Mouse (Mus musculus) lung, embryonic 15.5 days (tissue): ENCODE data around the gene Dock4. TPM values are rescaled to one million over a fixed set of nuclear protein-coding genes. Genes with fewer than 3 reads are reported as not detected.

Experiments used
- ATAC-seq: fragments of 200-750 bp; cut with Nextera tagmentation; 2 replicates; pipeline ENCODE4 v1.8.0; 2017; ENCODE audit warnings: moderate number of reproducible peaks, borderline replicate concordance; ENCODE audit not compliant: low FRiP score, low TSS enrichment; ENCODE audit errors: extremely low read depth
- H3K27ac ChIP-seq: fragments of 300-500 bp; sonication (generic); 2 replicates; pipeline ENCODE4 v1.5.1; 2015; ENCODE audit warnings: moderate library complexity, mild to moderate bottlenecking, inconsistent platforms
- H3K27me3 ChIP-seq: fragments of 300-500 bp; sonication (generic); 2 replicates; pipeline ENCODE4 v1.6.1; 2015; ENCODE audit warnings: inconsistent platforms
- H3K36me3 ChIP-seq: fragments of 300-500 bp; sonication (generic); 2 replicates; pipeline ENCODE4 v1.6.1; 2015; ENCODE audit warnings: inconsistent platforms
- H3K4me1 ChIP-seq: fragments of 300-500 bp; sonication (generic); 2 replicates; pipeline ENCODE4 v1.6.1; 2015; ENCODE audit warnings: inconsistent platforms
- H3K4me2 ChIP-seq: fragments of 300-500 bp; sonication (generic); 2 replicates; pipeline ENCODE4 v1.6.1; 2015; ENCODE audit warnings: inconsistent platforms, mild to moderate bottlenecking, moderate library complexity
- H3K4me3 ChIP-seq: fragments of 300-500 bp; sonication (generic); 2 replicates; pipeline ENCODE4 v1.5.1; 2015; ENCODE audit warnings: mild to moderate bottlenecking, inconsistent platforms
- H3K9ac ChIP-seq: fragments of 300-500 bp; sonication (generic); 2 replicates; pipeline ENCODE4 v1.6.1; 2015; ENCODE audit warnings: inconsistent platforms
- H3K9me3 ChIP-seq: fragments of 300-500 bp; sonication (generic); 2 replicates; pipeline ENCODE4 v1.6.1; 2016; ENCODE audit warnings: inconsistent platforms
- WGBS: fragments of 180-500 bp; shearing (Covaris S2); methylation state at CpG from one replicate; pipeline ENCODE4 v1.1.7; 2015; 5-methylcytosine and 5-hydroxymethylcytosine counted together
- polyA plus RNA-seq: library from polyadenylated mRNA; unstranded; fragments of >200 nt; fragmentation: Nextera tagmentation; extraction: Ambion mirVana; gene quantifications from 2 replicates; pipeline ENCODE4 v1.2.1, GENCODE M21; 2015

Gene Dock4
- polyA plus RNA-seq, 1 experiment from 2014 or later: 28.0 TPM

GRCm38 (mm10) chr12:40746081-40746480 lies 300.3 kb downstream of the Dock4 start:
- no peak overlapping the region for H3K9ac ChIP-seq
- no peak for ATAC-seq
- 72% methylated on average over 3 of the region's 3 CpGs for WGBS
- 0 out of 2 replicates have a peak, but pooled peaks cover 4% of the 10 kb centered on the region for H3K36me3 ChIP-seq
- H3K9me3 ChIP-seq: no peaks in the 10 kb centered on the region
- no peak overlapping the region for H3K27ac ChIP-seq
- H3K4me1 ChIP-seq: no peaks in the 10 kb centered on the region
- H3K4me3 ChIP-seq: no peak overlapping the region
- no peak overlapping the region for H3K4me2 ChIP-seq
- no peaks in the 10 kb centered on the region for H3K27me3 ChIP-seq

GRCm38 (mm10) chr12:40759281-40759680 lies 313.5 kb downstream of the Dock4 start:
- no peaks in the 10 kb centered on the region for H3K27me3 ChIP-seq
- H3K9me3 ChIP-seq: no peaks in the 10 kb centered on the region
- WGBS: 65% methylated on average over 2 of the region's 2 CpGs
- H3K9ac ChIP-seq: no peak overlapping the region
- no peaks in the 10 kb centered on the region for H3K36me3 ChIP-seq
- H3K4me1 ChIP-seq: no peaks in the 10 kb centered on the region
- no peak for ATAC-seq
- H3K4me3 ChIP-seq: no peak overlapping the region
- H3K27ac ChIP-seq: no peak overlapping the region
- H3K4me2 ChIP-seq: no peak overlapping the region

GRCm38 (mm10) chr12:40767258-40767816 lies 321.6 kb downstream of the Dock4 start:
- H3K27me3 ChIP-seq: no peaks in the 10 kb centered on the region

GRCm38 (mm10) chr12:40773091-40773490 lies 327.3 kb downstream of the Dock4 start:
- 76% methylated on average over 1 of the region's 1 CpGs for WGBS
- Histone ChIP-seq H3K4me3 (no peak overlapping the region), H3K36me3 (no peaks in the 10 kb centered on the region), H3K4me2 (no peak overlapping the region), H3K27ac (no peak overlapping the region), H3K9me3 (no peaks in the 10 kb centered on the region), H3K9ac (no peak overlapping the region), H3K4me1 (no peaks in the 10 kb centered on the region), H3K27me3 (no peaks in the 10 kb centered on the region)
- no peak for ATAC-seq

More at GRCm38 (mm10) chr12:40767258-40767816, 321.6 kb downstream of the Dock4 start:
- no peaks in the 10 kb centered on the region for H3K4me1 ChIP-seq
- H3K4me3 ChIP-seq: no peak overlapping the region
- H3K27ac ChIP-seq: no peak overlapping the region
- no peaks in the 10 kb centered on the region for H3K9me3 ChIP-seq
- ATAC-seq: no peak; the same call in 1 of the 2 replicates
- no peaks in the 10 kb centered on the region for H3K36me3 ChIP-seq
- no peak overlapping the region for H3K9ac ChIP-seq
- no peak overlapping the region for H3K4me2 ChIP-seq
- 76% methylated on average over 8 of the region's 8 CpGs for WGBS

- Histone ChIP-seq H3K27ac (no peak overlapping the region), H3K9me3 (no peaks in the 10 kb centered on the region), H3K9ac (no peak overlapping the region), H3K4me3 (no peak overlapping the region), H3K4me1 (no peaks in the 10 kb centered on the region), H3K36me3 (0 out of 2 replicates have a peak, but pooled peaks cover 5% of the 10 kb centered on the region), H3K4me2 (no peak overlapping the region), H3K27me3 (no peaks in the 10 kb centered on the region)
- ATAC-seq: no peak
- 79% methylated on average over 6 of the region's 6 CpGs for WGBS
Observed at GRCm38 (mm10) chr12:40781554-40781953, 335.8 kb downstream of the Dock4 start.

GRCm38 (mm10) chr12:40788621-40789111 lies 342.9 kb downstream of the Dock4 start:
- no peak overlapping the region for H3K4me3 ChIP-seq
- no peaks in the 10 kb centered on the region for H3K36me3 ChIP-seq
- no peaks in the 10 kb centered on the region for H3K27me3 ChIP-seq
- H3K9me3 ChIP-seq: no peaks in the 10 kb centered on the region
- 0 out of 2 replicates have a peak, but pooled peaks cover 4% of the 10 kb centered on the region for H3K4me1 ChIP-seq
- no peak overlapping the region for H3K4me2 ChIP-seq
- no peak overlapping the region; the same call in 1 of the 2 replicates for H3K9ac ChIP-seq
- 40% methylated on average over 3 of the region's 3 CpGs for WGBS
- no peak overlapping the region for H3K27ac ChIP-seq
- ATAC-seq: no peak

- no peak for ATAC-seq
- H3K27me3 ChIP-seq: no peaks in the 10 kb centered on the region
- H3K9me3 ChIP-seq: no peaks in the 10 kb centered on the region
- no peak overlapping the region for H3K4me2 ChIP-seq
- no peaks in the 10 kb centered on the region for H3K36me3 ChIP-seq
- no peak overlapping the region for H3K27ac ChIP-seq
- no peak overlapping the region for H3K9ac ChIP-seq
- WGBS: 69% methylated on average over 10 of the region's 10 CpGs
- no peak overlapping the region for H3K4me3 ChIP-seq
- H3K4me1 ChIP-seq: 0 out of 2 replicates have a peak, but pooled peaks cover 4% of the 10 kb centered on the region
Observed at GRCm38 (mm10) chr12:40789379-40790361, 343.9 kb downstream of the Dock4 start.

- no peaks in the 10 kb centered on the region for H3K9me3 ChIP-seq
- H3K4me3 ChIP-seq: no peak overlapping the region
- ATAC-seq: no peak
- H3K27ac ChIP-seq: no peak overlapping the region
- H3K4me2 ChIP-seq: no peak overlapping the region
- no peaks in the 10 kb centered on the region for H3K36me3 ChIP-seq
- no peaks in the 10 kb centered on the region for H3K27me3 ChIP-seq
- no peak overlapping the region for H3K9ac ChIP-seq
- WGBS: 52% methylated on average over 5 of the region's 5 CpGs
- H3K4me1 ChIP-seq: 0 out of 2 replicates have a peak, but pooled peaks cover 4% of the 10 kb centered on the region
Observed at GRCm38 (mm10) chr12:40791221-40791620, 345.5 kb downstream of the Dock4 start.

GRCm38 (mm10) chr12:40792184-40792650 lies 346.5 kb downstream of the Dock4 start:
- no peak for ATAC-seq
- H3K9ac ChIP-seq: no peak overlapping the region
- no peaks in the 10 kb centered on the region for H3K9me3 ChIP-seq
- no peaks in the 10 kb centered on the region for H3K27me3 ChIP-seq
- H3K4me2 ChIP-seq: no peak overlapping the region
- H3K36me3 ChIP-seq: no peaks in the 10 kb centered on the region
- 54% methylated on average over 10 of the region's 10 CpGs for WGBS
- no peak overlapping the region for H3K27ac ChIP-seq
- H3K4me3 ChIP-seq: no peak overlapping the region
- H3K4me1 ChIP-seq: peaks cover 12% of the 10 kb centered on the region

GRCm38 (mm10) chr12:40794066-40794465 lies 348.3 kb downstream of the Dock4 start:
- H3K36me3 ChIP-seq: no peaks in the 10 kb centered on the region
- H3K4me2 ChIP-seq: no peak overlapping the region
- no peak overlapping the region for H3K27ac ChIP-seq
- no peaks in the 10 kb centered on the region for H3K9me3 ChIP-seq
- H3K4me1 ChIP-seq: peaks cover 22% of the 10 kb centered on the region
- H3K4me3 ChIP-seq: no peak overlapping the region
- ATAC-seq: no peak
- WGBS: 59% methylated on average over 11 of the region's 11 CpGs
- no peak overlapping the region for H3K9ac ChIP-seq
- H3K27me3 ChIP-seq: no peaks in the 10 kb centered on the region

- ATAC-seq: no peak
- Histone ChIP-seq H3K9me3 (no peaks in the 10 kb centered on the region), H3K9ac (no peak overlapping the region), H3K36me3 (no peaks in the 10 kb centered on the region), H3K4me2 (no peak overlapping the region), H3K27me3 (no peaks in the 10 kb centered on the region), H3K4me3 (no peak overlapping the region), H3K27ac (no peak overlapping the region), H3K4me1 (peaks cover 22% of the 10 kb centered on the region)
- 75% methylated on average over 3 of the region's 3 CpGs for WGBS
Observed at GRCm38 (mm10) chr12:40794756-40795155, 349.0 kb downstream of the Dock4 start.

GRCm38 (mm10) chr12:40795768-40796167 lies 350.0 kb downstream of the Dock4 start:
- no peak for ATAC-seq

More at GRCm38 (mm10) chr12:40795768-40796167, 350.0 kb downstream of the Dock4 start:
- Histone ChIP-seq H3K4me1 (peaks cover 22% of the 10 kb centered on the region), H3K27ac (no peak overlapping the region), H3K9ac (no peak overlapping the region), H3K9me3 (no peaks in the 10 kb centered on the region), H3K4me2 (no peak overlapping the region), H3K36me3 (no peaks in the 10 kb centered on the region), H3K4me3 (no peak overlapping the region), H3K27me3 (no peaks in the 10 kb centered on the region)
- WGBS: 28% methylated on average over 2 of the region's 2 CpGs
